Mouse (Mus musculus): ENCODE data around the gene Diras1. TPM values are rescaled to one million over a fixed set of nuclear protein-coding genes. Genes with fewer than 3 reads are reported as not detected.
"Not testable (repeated sequence)": the region's sequence is repeated elsewhere in the genome, so short reads cannot be mapped to it uniquely, and the experiment has no call there.

Gene Diras1
- polyA plus RNA-seq, 1 experiment, result 0.25 TPM

DNA sequence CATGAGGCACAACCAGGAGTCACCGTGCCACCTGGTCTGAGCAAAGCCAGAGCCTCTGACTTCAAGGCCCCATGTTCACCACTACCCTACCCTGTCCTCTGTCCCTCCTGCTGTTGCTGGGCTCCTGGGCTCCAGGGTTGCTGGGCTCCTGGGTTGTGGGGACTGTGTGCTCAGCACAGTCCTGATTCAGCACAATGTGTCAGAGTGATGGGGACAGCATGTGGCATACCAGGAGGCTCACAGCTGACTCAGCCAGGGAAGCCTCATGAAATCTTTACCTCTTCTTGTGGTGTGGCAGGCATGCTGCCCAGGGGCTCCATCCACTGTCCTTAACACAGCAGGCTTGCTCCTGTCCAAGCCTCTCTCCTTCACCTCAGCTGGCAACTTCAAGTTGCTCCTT is 33.5 kb downstream of the Diras1 start:
- H3K27me3 ChIP-seq (replicated peaks; ENCODE audit: control insufficient read depth, insufficient read depth, low read length), result no peaks in the 10 kb centered on the region
- WGBS, result 76% methylated on average over 1 of the region's 1 CpGs
- peaks cover 2% of the 10 kb centered on the region; the same call in 1 of the 2 replicates for H3K4me1 ChIP-seq (ENCODE audit: control insufficient read depth, insufficient read depth, low read length)
- no peaks in the 10 kb centered on the region for H3K36me3 ChIP-seq (ENCODE audit: control insufficient read depth, insufficient read depth, low read length)
- no peak for DNase-seq
- H3K27ac ChIP-seq (ENCODE audit: insufficient read depth, low read depth, low read length), result no peak overlapping the region
- no peak overlapping the region for H3K4me3 ChIP-seq (ENCODE audit: insufficient read depth, low read depth, low read length)
- TF ChIP-seq CTCF (conservative IDR thresholded peaks at IDR 0.05; ENCODE audit: insufficient read depth, insufficient read length, low read depth, low read length) (no peak), POLR2A (IDR thresholded peaks at IDR 0.05; ENCODE audit: low read depth, low read length) (no peak)

DNA sequence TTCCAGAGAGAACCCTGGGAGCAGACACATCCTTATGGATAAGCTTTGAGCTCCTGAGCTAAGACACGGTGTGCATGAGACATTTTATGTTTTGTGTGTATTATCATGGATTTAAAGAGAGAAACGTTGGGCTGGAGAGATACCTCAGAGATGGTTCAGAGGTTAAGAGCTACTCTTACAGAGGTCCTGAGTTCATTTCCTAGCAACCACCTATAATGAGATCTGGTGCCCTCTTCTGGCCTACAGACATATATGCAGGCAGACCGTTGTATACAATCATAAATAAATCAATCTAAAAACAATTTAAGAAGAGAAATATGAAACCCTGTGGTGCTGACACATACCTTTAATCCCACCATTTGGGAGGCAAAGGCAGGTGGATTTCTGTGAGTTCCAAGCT is 34.5 kb downstream of the Diras1 start:
- DNase-seq, result no peak
- WGBS, result 19% methylated on average over 3 of the region's 3 CpGs
- H3K4me3 ChIP-seq (ENCODE audit: insufficient read depth, low read depth, low read length), result no peak overlapping the region
- TF ChIP-seq CTCF (conservative IDR thresholded peaks at IDR 0.05; ENCODE audit: insufficient read depth, insufficient read length, low read depth, low read length), result no peak
- no peak for TF ChIP-seq POLR2A (IDR thresholded peaks at IDR 0.05; ENCODE audit: low read depth, low read length)
- H3K4me1 ChIP-seq (ENCODE audit: control insufficient read depth, insufficient read depth, low read length), result peaks cover 2% of the 10 kb centered on the region; the same call in 1 of the 2 replicates
- H3K27ac ChIP-seq (ENCODE audit: insufficient read depth, low read depth, low read length), result no peak overlapping the region
- no peaks in the 10 kb centered on the region for H3K27me3 ChIP-seq (replicated peaks; ENCODE audit: control insufficient read depth, insufficient read depth, low read length)
- no peaks in the 10 kb centered on the region for H3K36me3 ChIP-seq (ENCODE audit: control insufficient read depth, insufficient read depth, low read length)

DNA sequence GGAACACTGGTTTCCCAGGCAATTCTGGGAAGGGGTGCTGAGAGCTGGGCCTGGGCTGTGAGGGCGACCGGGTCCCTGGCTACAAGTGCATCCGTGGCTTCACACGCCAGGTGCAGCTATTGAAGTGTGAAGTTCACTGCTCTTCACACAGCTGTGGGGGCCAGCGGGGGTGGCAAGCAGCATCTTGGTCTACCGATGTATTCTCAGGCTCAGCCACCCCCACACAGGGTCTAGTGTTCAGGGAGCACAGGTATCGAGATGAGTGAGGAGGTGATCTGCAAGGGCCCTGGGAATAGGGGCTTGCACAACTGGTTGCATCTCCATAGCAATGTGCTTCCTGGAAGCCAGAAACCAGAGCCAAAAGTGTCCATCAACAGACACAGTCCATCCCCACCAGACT is 35.1 kb downstream of the Diras1 start:
- TF ChIP-seq CTCF (conservative IDR thresholded peaks at IDR 0.05; ENCODE audit: insufficient read depth, insufficient read length, low read depth, low read length), result no peak
- TF ChIP-seq POLR2A (IDR thresholded peaks at IDR 0.05; ENCODE audit: low read depth, low read length), result no peak
- Histone ChIP-seq H3K27me3 (replicated peaks; ENCODE audit: control insufficient read depth, insufficient read depth, low read length) (no peaks in the 10 kb centered on the region), H3K4me1 (ENCODE audit: control insufficient read depth, insufficient read depth, low read length) (peaks cover 6% of the 10 kb centered on the region; the same call in 1 of the 2 replicates), H3K27ac (ENCODE audit: insufficient read depth, low read depth, low read length) (no peak overlapping the region), H3K4me3 (ENCODE audit: insufficient read depth, low read depth, low read length) (no peak overlapping the region), H3K36me3 (ENCODE audit: control insufficient read depth, insufficient read depth, low read length) (no peaks in the 10 kb centered on the region)
- no peak for DNase-seq
- WGBS, result 52% methylated on average over 7 of the region's 7 CpGs

DNA sequence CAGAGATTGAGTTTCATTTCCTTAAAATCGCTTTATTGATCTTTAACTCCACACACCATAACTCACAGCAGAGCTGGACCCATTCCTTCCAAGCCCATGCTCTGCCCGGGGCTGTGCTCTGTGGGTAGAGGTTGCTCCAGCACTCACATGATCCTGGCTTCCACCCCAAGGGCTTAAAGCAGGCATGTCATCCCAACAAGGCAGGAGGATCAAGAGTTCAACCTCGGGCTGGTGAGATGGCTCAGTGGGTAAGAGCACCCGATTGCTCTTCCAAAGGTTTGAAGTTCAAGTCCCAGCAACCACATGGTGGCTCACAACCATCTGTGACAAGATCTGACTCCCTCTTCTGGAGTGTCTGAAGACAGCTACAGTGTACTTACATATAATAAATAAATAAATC is 35.6 kb downstream of the Diras1 start:
- H3K27ac ChIP-seq (ENCODE audit: insufficient read depth, low read depth, low read length); H3K4me1 ChIP-seq (ENCODE audit: control insufficient read depth, insufficient read depth, low read length); H3K36me3 ChIP-seq (ENCODE audit: control insufficient read depth, insufficient read depth, low read length); H3K4me3 ChIP-seq (ENCODE audit: insufficient read depth, low read depth, low read length); DNase-seq; H3K27me3 ChIP-seq (replicated peaks; ENCODE audit: control insufficient read depth, insufficient read depth, low read length): not testable (repeated sequence)
- 46% methylated on average over 4 of the region's 4 CpGs for WGBS

DNA sequence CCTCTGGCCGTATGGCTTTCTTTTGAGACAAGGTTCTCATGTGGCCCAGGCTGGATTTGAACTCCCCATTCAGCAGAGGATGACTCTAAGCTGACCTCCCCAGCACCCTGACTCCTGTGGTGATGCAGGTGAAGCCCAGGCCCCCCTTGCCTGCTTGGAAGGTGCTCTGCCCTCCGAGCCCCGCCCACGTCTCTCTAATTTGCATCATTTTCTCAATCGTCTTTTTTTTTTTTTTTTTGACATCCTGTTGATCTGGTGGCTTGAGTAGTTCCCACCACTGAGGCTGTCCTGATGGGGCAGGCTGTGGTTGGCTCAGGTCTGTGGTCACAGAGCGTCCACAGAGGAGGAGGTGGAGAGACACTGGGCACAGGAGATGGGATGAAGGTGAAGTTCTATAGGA is 36.0 kb downstream of the Diras1 start:
- Histone ChIP-seq H3K4me3 (ENCODE audit: insufficient read depth, low read depth, low read length) (no peak overlapping the region), H3K27me3 (replicated peaks; ENCODE audit: control insufficient read depth, insufficient read depth, low read length) (no peaks in the 10 kb centered on the region), H3K4me1 (ENCODE audit: control insufficient read depth, insufficient read depth, low read length) (peaks cover 6% of the 10 kb centered on the region; the same call in 1 of the 2 replicates), H3K36me3 (ENCODE audit: control insufficient read depth, insufficient read depth, low read length) (no peaks in the 10 kb centered on the region), H3K27ac (ENCODE audit: insufficient read depth, low read depth, low read length) (no peak overlapping the region)
- no peak for TF ChIP-seq CTCF (conservative IDR thresholded peaks at IDR 0.05; ENCODE audit: insufficient read depth, insufficient read length, low read depth, low read length)
- TF ChIP-seq POLR2A (IDR thresholded peaks at IDR 0.05; ENCODE audit: low read depth, low read length), result no peak
- no peak for DNase-seq
- 66% methylated on average over 6 of the region's 6 CpGs for WGBS

DNA sequence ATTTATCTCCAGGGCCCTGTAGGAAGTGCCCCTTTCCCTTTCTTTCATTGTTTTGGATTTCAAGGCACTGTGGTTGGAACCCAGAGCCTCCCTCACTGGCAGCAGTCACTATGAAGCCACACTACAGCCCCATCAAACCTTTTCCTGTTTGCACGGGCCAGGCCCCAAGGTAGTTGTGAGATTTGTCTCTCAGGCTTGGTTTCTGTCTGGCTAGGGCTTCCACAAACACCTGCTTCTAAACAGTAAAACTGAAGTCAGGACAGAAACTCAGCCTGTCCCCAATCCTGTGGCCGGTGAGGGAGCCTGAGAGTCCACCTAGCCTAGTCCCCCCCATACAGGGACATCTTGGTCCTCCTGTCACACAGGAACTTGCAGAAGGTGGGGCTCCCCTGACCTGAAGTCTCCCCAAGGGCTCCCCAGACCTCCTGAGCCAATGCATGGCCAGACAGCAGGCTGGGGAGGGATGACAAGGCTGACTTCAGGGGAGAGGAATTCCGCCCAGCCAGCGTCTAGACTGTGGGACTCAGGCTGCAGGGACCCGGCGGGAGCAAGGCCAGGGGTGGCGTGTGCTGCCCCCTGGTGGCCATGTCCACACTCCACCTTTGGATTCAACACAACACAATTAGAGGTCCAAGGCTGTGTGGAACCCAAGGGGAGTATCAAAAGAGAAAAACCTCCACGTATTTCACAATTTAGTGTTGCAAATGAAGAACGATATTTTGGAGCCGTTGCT is 37.6 kb downstream of the Diras1 start:
- H3K27ac ChIP-seq (ENCODE audit: insufficient read depth, low read depth, low read length), result no peak overlapping the region
- peaks cover 6% of the 10 kb centered on the region; the same call in 1 of the 2 replicates for H3K4me1 ChIP-seq (ENCODE audit: control insufficient read depth, insufficient read depth, low read length)
- peak; percentile 88 for DNase-seq
- 14% methylated on average over 10 of the region's 10 CpGs for WGBS
- H3K36me3 ChIP-seq (ENCODE audit: control insufficient read depth, insufficient read depth, low read length), result no peaks in the 10 kb centered on the region
- H3K4me3 ChIP-seq (ENCODE audit: insufficient read depth, low read depth, low read length), result no peak overlapping the region
- no peaks in the 10 kb centered on the region for H3K27me3 ChIP-seq (replicated peaks; ENCODE audit: control insufficient read depth, insufficient read depth, low read length)
- TF ChIP-seq CTCF (conservative IDR thresholded peaks at IDR 0.05; ENCODE audit: insufficient read depth, insufficient read length, low read depth, low read length) (peak; percentile 96), POLR2A (IDR thresholded peaks at IDR 0.05; ENCODE audit: low read depth, low read length) (no peak)

DNA sequence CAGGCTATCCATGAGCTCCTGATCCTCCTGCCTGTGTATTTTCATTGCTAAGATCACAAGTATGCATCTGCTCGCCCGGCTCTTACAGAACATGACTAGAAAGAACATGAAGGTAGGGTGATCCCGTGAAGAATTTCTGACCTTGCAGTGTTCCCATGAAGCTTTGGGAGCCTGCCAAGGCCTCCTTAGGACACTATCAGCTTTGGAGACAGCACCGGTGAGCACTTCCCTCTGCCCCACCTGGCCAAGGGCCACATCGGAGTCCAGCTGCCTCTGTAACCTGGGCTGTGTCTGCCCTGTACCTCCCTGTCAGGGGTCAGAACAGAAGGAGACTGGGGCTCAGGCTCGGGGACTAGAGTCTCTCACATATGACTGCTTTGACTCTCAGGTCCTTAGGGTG is 38.7 kb downstream of the Diras1 start:
- DNase-seq, result peak; percentile 66
- 37% methylated on average over 6 of the region's 6 CpGs for WGBS
- H3K27ac ChIP-seq (ENCODE audit: insufficient read depth, low read depth, low read length), result no peak overlapping the region
- H3K4me3 ChIP-seq (ENCODE audit: insufficient read depth, low read depth, low read length), result no peak overlapping the region
- peaks cover 6% of the 10 kb centered on the region; the same call in 1 of the 2 replicates for H3K4me1 ChIP-seq (ENCODE audit: control insufficient read depth, insufficient read depth, low read length)
- no peaks in the 10 kb centered on the region for H3K36me3 ChIP-seq (ENCODE audit: control insufficient read depth, insufficient read depth, low read length)
- TF ChIP-seq CTCF (conservative IDR thresholded peaks at IDR 0.05; ENCODE audit: insufficient read depth, insufficient read length, low read depth, low read length) (no peak), POLR2A (IDR thresholded peaks at IDR 0.05; ENCODE audit: low read depth, low read length) (no peak)
- H3K27me3 ChIP-seq (replicated peaks; ENCODE audit: control insufficient read depth, insufficient read depth, low read length), result no peaks in the 10 kb centered on the region
